Mouse (Mus musculus): Measurements from ENCODE around the gene Scn1b. TPM values are rescaled to one million over a fixed set of nuclear protein-coding genes. Genes with fewer than 3 reads are reported as not detected.
A peak's percentile ranks its signal among the peaks of the same experiment; 100 is the strongest.

The Scn1b gene
- polyA plus RNA-seq, 1 experiment from 2014 or later: 2.7 TPM

- no peak for TF ChIP-seq CTCF (IDR thresholded peaks at IDR 0.05; ENCODE audit: low read depth)
- no peak overlapping the region for H3K4me3 ChIP-seq (ENCODE audit: low read depth, low read length)
- no peak overlapping the region for H3K9ac ChIP-seq (ENCODE audit: low read depth, low read length)
- no peaks in the 10 kb centered on the region for H3K9me3 ChIP-seq (ENCODE audit: control insufficient read depth)
- no peak overlapping the region for H3K27ac ChIP-seq (ENCODE audit: low read depth, low read length)
- WGBS: 71% methylated on average over 9 of the region's 9 CpGs
- ATAC-seq: no peak
- no peak overlapping the region for H3K4me2 ChIP-seq (replicated peaks; ENCODE audit: low read depth)
- H3K36me3 ChIP-seq (ENCODE audit: control insufficient read depth, insufficient read depth): peaks cover 24% of the 10 kb centered on the region
- peaks cover 36% of the 10 kb centered on the region for H3K27me3 ChIP-seq (replicated peaks; ENCODE audit: control insufficient read depth, insufficient read depth, low read length)
- H3K4me1 ChIP-seq (replicated peaks; ENCODE audit: control insufficient read depth, insufficient read depth, low read length): no peaks in the 10 kb centered on the region
Observed at GRCm38 (mm10) chr7:31128157-31128705, 1.4 kb upstream of the Scn1b start.

GRCm38 (mm10) chr7:31126211-31126751 is 522 bp downstream of the Scn1b start:
- no peak for TF ChIP-seq CTCF (IDR thresholded peaks at IDR 0.05; ENCODE audit: low read depth)
- H3K4me3 ChIP-seq (ENCODE audit: low read depth, low read length): peak overlapping the region; percentile 51
- 1% methylated on average over 53 of the region's 53 CpGs for WGBS
- H3K27me3 ChIP-seq (replicated peaks; ENCODE audit: control insufficient read depth, insufficient read depth, low read length): peaks cover 36% of the 10 kb centered on the region
- no peak for ATAC-seq
- no peaks in the 10 kb centered on the region for H3K4me1 ChIP-seq (replicated peaks; ENCODE audit: control insufficient read depth, insufficient read depth, low read length)
- peaks cover 6% of the 10 kb centered on the region; the same call in 1 of the 2 replicates for H3K36me3 ChIP-seq (ENCODE audit: control insufficient read depth, insufficient read depth)
- no peak overlapping the region for H3K27ac ChIP-seq (ENCODE audit: low read depth, low read length)
- H3K9ac ChIP-seq (ENCODE audit: low read depth, low read length): peak overlapping the region; percentile 42; the same call in 1 of the 2 replicates
- H3K9me3 ChIP-seq (ENCODE audit: control insufficient read depth): no peaks in the 10 kb centered on the region
- peak overlapping the region; percentile 87 for H3K4me2 ChIP-seq (replicated peaks; ENCODE audit: low read depth)

- no peak overlapping the region for H3K27ac ChIP-seq (ENCODE audit: low read depth, low read length)
- H3K36me3 ChIP-seq (ENCODE audit: control insufficient read depth, insufficient read depth): peaks cover 5% of the 10 kb centered on the region; the same call in 1 of the 2 replicates
- H3K4me3 ChIP-seq (ENCODE audit: low read depth, low read length): no peak overlapping the region
- H3K4me1 ChIP-seq (replicated peaks; ENCODE audit: control insufficient read depth, insufficient read depth, low read length): no peaks in the 10 kb centered on the region
- H3K27me3 ChIP-seq (replicated peaks; ENCODE audit: control insufficient read depth, insufficient read depth, low read length): peaks cover 36% of the 10 kb centered on the region
- ATAC-seq: no peak
- H3K9me3 ChIP-seq (ENCODE audit: control insufficient read depth): no peaks in the 10 kb centered on the region
- no peak overlapping the region for H3K4me2 ChIP-seq (replicated peaks; ENCODE audit: low read depth)
- no peak for TF ChIP-seq CTCF (IDR thresholded peaks at IDR 0.05; ENCODE audit: low read depth)
- WGBS: 68% methylated on average over 13 of the region's 13 CpGs
- H3K9ac ChIP-seq (ENCODE audit: low read depth, low read length): no peak overlapping the region
Observed at GRCm38 (mm10) chr7:31125116-31125515, 1.7 kb downstream of the Scn1b start.

- Histone ChIP-seq H3K27me3 (replicated peaks; ENCODE audit: control insufficient read depth, insufficient read depth, low read length) (peaks cover 36% of the 10 kb centered on the region), H3K4me1 (replicated peaks; ENCODE audit: control insufficient read depth, insufficient read depth, low read length) (no peaks in the 10 kb centered on the region), H3K36me3 (ENCODE audit: control insufficient read depth, insufficient read depth) (no peaks in the 10 kb centered on the region), H3K27ac (ENCODE audit: low read depth, low read length) (no peak overlapping the region), H3K4me2 (replicated peaks; ENCODE audit: low read depth) (no peak overlapping the region), H3K9ac (ENCODE audit: low read depth, low read length) (no peak overlapping the region), H3K9me3 (ENCODE audit: control insufficient read depth) (no peaks in the 10 kb centered on the region), H3K4me3 (ENCODE audit: low read depth, low read length) (no peak overlapping the region)
- WGBS: 85% methylated on average over 5 of the region's 5 CpGs
- TF ChIP-seq CTCF (IDR thresholded peaks at IDR 0.05; ENCODE audit: low read depth): no peak
- ATAC-seq: no peak
Observed at GRCm38 (mm10) chr7:31124381-31124780, 2.4 kb downstream of the Scn1b start.

- no peak for TF ChIP-seq CTCF (IDR thresholded peaks at IDR 0.05; ENCODE audit: low read depth)
- Histone ChIP-seq H3K4me3 (ENCODE audit: low read depth, low read length) (no peak overlapping the region), H3K9ac (ENCODE audit: low read depth, low read length) (no peak overlapping the region), H3K9me3 (ENCODE audit: control insufficient read depth) (no peaks in the 10 kb centered on the region), H3K27ac (ENCODE audit: low read depth, low read length) (no peak overlapping the region), H3K4me1 (replicated peaks; ENCODE audit: control insufficient read depth, insufficient read depth, low read length) (no peaks in the 10 kb centered on the region), H3K27me3 (replicated peaks; ENCODE audit: control insufficient read depth, insufficient read depth, low read length) (peaks cover 36% of the 10 kb centered on the region), H3K4me2 (replicated peaks; ENCODE audit: low read depth) (no peak overlapping the region), H3K36me3 (ENCODE audit: control insufficient read depth, insufficient read depth) (no peaks in the 10 kb centered on the region)
- no peak for ATAC-seq
- whole genome bisulfite sequencing: 79% methylated on average over 3 of the region's 3 CpGs
Observed at GRCm38 (mm10) chr7:31123697-31124096, 3.1 kb downstream of the Scn1b start.

GRCm38 (mm10) chr7:31122641-31123631 is 3.9 kb downstream of the Scn1b start:
- ATAC-seq: no peak
- no peak overlapping the region for H3K9ac ChIP-seq (ENCODE audit: low read depth, low read length)
- H3K4me1 ChIP-seq (replicated peaks; ENCODE audit: control insufficient read depth, insufficient read depth, low read length): no peaks in the 10 kb centered on the region
- no peak overlapping the region for H3K4me2 ChIP-seq (replicated peaks; ENCODE audit: low read depth)
- no peak overlapping the region for H3K27ac ChIP-seq (ENCODE audit: low read depth, low read length)
- WGBS: 89% methylated on average over 16 of the region's 16 CpGs
- no peaks in the 10 kb centered on the region for H3K9me3 ChIP-seq (ENCODE audit: control insufficient read depth)
- H3K4me3 ChIP-seq (ENCODE audit: low read depth, low read length): no peak overlapping the region
- TF ChIP-seq CTCF (IDR thresholded peaks at IDR 0.05; ENCODE audit: low read depth): no peak
- no peaks in the 10 kb centered on the region for H3K36me3 ChIP-seq (ENCODE audit: control insufficient read depth, insufficient read depth)
- H3K27me3 ChIP-seq (replicated peaks; ENCODE audit: control insufficient read depth, insufficient read depth, low read length): peaks cover 32% of the 10 kb centered on the region

Data from intestine, postnatal 0 days (tissue).